Mouse (Mus musculus) R1 (cell line): Measurements from ENCODE around the gene Tmem119.

Experiments
- DNase-seq: peaks from one replicate; pipeline ENCODE4 v3.0.0-alpha.2; 2018; ENCODE audit warnings: low read depth, low spot score

Tmem119 gene

DNA sequence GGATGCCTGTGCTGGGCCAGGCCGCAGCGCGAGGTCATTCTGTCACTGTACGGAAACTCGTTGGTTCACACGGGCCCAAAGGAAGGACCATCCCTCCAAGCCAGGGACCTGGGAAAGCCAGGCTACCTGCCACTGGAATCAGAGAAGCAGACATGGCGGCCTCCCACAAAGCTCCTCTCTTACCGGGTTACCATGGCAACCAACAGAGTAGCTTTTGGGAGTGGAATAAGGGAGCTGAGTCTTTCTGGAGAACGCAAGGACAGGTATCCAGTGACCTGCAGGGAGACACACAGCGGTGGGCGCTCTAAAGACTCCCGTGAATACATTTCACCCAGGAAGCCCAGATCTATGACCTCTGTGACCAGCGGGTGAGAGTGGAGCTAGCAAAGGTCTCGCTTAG, 18.3 kb upstream of the Tmem119 start:
- DNase-seq: peak; percentile 88

DNA sequence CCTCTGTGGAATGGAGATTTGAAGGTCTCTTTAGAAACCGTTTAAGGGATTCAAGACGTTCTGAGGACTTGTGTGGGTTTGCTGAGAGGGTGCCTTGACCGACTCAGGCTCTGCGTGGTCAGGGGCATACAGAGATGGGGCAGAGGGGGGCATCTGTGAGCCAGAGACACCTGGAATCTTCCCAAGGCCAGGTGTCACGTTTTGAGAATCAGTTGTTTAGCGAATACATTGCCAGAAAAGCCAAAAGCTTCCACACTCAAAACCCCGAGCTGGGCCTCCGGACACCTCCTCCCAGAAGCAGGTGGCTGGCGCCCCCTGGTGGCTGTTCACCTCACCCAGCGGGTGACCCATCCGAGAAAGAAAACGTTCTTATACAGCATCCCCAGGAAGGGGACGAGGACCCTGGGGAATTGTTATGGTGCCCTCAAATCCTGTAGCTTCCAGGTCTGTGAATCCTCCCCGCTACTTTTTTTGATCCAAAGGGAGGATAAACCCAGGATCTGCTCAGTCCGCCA, 15.4 kb upstream of the Tmem119 start:
- peak; percentile 78 for DNase-seq

DNA sequence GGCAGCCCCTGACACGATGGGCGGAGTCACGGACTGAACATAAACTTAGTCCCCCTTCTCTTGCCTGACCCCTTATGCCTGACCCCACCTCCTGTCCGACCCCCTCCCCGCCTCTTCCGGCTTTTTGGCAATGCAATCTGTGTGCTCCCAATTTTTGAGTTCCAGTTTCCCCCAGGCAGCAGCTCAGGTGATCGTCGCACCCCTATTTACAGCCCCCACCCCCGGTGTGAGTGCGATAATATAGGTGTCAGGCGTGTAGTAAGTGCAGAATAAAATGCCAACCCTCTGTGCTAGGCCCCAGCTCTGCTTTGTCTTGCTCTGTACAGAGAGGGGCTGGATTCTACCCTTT, 14.7 kb upstream of the Tmem119 start:
- no peak for DNase-seq

DNA sequence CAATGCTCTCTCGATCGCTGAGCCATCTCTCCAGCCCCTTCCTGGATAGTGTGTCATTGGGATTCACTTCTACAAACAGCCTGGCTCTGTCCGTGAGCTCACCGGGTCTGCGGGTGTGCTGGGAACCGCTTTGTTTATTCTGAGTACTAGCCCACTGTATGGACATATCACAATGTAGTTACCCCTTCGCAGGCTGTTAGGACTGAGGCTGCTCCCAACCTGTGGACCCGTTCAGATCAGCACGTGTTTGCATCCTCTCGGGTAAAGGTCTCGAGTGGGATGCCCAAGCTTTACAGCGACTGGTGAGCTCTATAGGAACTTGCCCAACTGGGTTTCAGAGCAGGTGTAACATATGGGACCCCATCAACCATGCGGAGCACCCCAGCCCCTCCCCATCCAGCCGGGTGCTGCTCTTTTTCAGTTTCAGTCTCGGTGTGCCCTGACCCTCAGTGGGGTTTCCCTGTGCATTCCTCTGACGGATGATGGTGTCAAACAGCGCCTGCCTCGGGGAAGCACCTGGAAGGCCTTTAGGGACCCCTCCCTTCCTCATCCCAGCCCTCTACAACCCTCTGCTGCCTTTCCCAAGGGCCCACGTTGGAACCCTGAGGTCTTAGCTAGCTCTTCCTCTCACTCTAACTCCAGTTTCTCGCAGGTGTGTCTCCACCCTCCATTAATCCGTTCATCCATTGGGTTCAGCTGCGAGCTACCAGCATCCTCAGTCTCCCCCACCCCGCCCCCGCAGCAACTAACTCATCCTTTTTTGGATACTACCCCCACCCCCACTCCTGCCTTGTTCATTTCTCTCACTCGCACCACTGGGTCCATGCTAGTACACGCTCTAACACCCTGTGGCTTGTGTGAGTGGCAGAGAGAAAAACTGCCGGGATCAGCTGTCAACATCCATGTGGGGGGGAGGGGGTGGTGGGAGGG, 14.1 kb upstream of the Tmem119 start:
- no peak for DNase-seq

DNA sequence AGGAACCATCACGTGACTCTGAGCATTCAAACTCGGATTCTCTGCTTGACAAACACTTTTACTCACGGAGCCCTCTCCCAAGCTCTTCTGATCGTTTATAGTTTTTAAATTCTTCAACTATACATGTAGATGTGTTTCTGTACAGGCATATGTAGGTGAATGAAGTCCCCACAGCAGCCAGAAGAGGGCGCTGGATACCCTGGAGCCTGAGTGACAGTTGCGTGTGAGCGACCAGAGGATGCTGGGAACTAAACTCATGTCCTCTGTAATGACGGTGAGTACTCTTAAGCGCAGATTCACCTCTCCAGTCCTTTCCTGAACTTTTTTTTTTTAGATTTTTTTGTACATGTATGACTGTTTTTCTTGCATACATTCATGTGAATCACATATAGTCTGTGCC, 13.3 kb upstream of the Tmem119 start:
- peak; percentile 85 for DNase-seq

DNA sequence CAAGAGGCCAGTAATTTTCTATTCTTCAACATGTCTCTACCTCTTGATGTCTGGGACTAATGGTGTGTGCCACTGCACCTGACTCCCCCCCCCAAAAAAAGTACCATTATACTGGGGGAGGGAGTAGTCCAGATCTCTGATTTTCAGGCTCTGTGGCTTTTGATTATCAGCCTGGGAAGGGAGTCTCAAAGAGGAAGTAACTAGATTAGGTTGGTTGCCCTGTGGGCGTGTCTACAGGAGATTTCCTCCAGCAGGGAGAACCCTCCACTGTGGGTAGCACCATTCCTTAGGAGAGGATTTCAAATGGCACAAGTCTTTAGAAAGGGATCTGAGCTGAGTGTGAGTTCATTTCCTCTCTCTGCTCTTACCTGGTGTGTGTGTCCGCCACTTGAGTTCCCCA, 12.3 kb upstream of the Tmem119 start:
- no peak for DNase-seq

DNA sequence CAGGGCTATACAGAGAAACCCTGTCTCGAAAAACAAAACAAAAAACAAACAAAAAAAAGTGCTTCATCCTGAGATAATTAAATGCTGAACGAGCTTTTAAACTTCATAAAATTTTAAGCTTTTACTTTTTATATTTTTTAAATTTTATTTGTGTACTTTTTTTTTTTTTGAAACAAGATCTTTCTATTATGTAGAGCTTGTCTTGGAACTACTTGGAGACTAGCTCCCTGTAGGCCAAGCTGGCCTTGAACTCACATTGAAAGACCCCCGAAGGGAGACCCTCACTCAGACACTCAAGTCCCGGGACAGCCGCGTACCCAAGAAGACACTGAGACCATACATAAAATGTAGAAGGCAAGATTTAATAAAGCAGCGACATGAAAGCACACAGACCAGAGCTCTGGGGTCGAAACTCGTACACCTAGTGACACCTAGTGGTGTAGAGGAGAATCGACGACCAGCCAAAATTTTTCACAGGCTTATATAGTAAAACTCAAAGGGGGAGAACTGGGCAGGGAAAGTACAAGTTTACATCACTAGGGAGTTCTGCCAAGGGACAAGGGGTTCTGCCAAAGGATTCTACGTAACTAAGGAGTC, 11.6 kb upstream of the Tmem119 start:
- peak; percentile 43 for DNase-seq

DNA sequence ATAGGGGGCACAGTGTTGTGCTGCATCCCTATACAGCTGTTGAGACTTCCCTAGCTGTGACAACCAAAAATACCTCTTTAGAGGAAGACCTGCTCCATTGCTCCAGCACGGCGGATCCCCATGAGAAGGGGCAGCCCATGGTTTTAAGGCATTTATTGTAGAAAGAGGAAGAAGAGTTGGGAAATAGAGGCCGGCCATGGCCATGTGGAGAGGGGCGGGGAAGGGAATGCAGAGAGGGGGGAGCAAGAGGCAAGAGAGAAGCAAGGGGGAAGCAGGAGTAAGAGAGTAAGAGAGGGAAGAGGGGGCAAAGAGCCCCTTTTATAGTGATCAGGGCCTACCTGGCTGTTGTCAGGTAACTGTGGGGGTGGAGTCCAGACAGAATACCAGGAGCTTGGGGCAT, 9.8 kb upstream of the Tmem119 start:
- DNase-seq: no peak

DNA sequence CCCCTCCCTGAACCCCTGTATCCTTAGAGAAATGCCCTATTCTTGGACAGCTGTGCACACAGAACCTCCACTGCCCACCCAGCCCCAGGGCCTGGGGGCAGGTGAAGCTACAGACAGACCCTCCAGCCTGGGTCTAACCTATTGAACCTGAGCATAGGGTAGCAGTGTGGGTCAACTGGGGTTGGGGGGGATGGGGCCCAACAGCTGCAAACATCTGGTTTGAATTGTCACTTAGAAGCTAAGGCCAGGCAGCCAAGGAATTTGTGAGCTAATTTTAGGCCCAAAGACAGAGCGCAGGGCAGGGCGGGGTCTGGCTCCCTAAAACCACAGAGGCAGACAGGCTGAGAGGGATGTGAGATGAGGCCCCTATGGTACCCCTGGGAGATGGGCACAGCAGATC, 7.9 kb upstream of the Tmem119 start:
- DNase-seq: no peak

DNA sequence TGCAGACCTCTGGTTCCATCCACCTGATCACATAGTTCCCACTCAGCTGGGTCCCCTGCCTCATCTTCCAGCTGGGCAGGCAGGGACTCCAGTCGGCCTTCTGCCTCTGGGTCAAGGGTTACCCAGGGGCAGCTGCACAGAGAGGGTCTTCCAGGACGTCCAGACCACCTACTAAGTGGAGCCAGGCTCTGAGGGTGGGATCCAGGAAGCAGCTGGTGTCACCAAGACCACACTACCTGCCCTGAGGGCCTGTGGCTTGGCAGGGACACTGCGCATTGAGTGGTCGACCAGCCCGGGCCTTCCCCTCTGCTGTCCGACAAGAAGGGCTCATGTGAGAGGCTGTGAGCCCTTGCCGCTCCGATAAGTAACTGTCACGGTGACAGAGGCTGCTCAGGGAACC, 7.4 kb upstream of the Tmem119 start:
- no peak for DNase-seq

DNA sequence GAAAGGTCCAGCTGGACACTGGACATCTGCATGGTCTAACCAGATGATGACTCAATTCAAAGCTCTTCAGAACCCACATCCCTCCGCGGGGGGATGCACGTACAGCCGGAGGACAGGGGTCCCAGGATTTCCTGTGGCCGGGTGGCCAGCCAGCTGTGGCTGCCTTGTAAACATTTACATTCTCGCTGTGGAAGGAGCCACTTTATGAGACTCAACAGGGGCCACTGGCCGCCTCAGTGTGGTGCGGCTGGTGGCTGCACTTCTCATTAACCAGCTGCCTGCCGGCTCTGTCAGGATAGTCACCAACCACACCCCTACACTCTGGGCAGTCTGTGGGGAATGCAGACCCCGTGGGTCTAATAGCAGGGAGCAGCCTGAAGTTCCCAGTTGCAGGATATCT, 6.1 kb upstream of the Tmem119 start:
- DNase-seq: no peak

DNA sequence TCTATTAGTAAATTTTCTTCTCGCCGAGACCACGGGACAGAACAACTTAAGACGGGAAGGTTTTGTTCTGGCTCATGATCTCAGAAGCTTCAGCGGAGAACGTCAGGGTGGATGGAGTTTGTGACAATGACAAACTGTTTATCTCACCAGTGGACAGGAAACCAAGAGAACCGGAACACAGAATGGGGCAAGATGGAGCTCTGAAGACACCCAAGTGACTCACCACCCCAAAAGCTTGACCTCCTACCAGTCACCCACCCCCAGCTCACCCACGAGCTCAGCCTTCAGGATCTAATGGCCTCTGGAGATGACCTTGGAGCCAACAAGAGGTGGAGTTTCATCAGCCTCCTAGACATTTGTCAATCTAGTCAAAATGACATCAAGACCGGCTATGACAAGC, 5.0 kb upstream of the Tmem119 start:
- no peak for DNase-seq

DNA sequence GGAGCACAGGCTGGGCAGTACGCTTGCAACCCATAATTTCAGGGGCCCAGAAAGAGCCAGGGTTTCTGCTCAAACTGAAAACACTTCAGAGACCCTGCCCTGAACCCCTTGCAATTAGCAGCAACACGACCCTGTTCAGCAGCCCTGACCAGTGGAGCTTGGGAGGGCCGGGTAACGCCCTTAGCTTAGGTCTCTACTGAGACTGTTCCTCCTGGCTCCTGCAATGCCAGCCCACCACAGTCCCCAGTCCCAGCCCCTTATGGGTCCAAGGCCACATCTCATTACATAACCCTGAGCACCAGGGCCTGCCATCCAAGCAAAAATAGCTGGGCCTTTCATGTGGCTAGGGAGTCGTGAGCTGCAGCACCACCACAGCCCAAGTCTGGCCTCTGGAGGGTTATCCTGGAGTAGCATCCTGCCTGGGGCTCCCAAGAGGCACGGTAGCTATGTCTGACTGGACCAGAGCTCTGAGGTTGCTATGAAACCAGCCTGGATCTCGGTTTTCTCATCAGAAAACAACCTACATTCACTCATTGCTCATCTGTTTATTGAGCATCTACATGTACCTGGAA, 4.2 kb upstream of the Tmem119 start:
- no peak for DNase-seq

DNA sequence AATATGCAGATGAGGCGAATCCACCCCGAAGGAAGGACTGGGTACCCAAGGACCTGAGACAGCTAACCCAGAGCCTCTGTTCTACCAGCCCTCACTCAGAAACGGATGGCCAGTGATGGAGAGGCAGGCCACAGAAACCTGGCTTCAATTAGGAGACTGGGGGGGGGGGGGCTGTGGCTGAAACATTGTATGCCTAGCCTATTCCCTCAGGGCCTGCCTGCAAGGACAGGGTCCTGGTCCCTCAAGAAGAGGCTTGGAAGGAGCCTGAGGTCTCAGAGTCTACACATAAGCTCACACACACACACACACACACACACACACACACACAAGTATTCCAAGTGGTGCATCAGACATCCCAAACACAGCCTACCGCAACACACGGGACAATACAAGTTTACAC, 625 bp downstream of the Tmem119 start:
- no peak for DNase-seq

DNA sequence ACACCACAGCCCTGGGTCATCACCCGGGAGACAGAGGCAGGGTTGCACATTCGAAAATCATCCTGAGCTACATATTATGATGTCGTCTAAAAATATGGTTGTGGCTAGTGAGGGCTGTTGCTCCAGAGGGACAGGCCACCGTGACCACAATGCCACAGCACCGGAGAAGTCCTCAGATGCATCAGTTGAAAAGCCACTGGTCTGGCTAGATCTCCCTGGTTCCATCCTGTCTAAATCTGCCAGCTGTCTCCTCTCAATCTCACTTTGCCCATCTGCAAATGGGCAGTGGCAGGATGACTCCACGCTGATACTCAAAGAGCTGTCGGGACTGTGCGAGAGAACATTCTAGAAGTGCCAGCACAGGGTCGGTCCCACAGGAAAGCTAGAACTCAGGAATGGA, 1.8 kb downstream of the Tmem119 start:
- no peak for DNase-seq

DNA sequence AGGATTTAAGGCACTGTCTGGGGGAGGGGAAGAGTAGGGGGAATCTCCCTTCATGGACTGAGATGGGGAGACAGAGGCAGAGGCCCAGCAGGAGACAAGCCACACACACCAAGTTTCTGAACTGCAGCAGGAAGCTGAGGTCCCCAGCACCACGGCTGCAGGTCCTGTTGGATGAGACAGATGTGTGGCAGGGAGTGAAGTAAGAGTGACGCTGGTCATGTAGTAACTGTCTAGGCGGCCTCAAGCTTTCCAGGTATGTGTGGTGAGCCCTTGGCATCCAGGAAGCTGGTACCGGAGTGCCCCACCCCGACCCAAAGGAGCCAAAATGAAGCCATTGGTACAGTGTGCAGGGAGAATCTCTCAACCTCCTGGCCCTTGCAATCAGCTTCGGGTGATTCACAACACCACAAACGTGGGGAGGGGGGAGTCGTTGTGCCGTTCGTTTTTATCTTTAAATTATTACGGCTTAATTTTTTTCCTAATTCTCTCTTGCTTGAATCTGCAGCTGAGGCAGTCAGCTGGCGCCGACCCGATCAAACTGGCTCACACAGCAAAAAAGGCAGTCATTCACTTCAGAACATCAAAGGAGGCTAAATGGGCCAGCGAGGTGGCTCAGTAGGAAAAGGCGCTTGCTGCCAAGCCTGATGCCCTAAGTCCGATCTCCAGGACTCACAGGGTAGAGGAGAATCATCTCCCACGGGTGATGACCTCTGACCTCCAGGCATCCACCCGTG, 3.0 kb downstream of the Tmem119 start:
- no peak for DNase-seq

DNA sequence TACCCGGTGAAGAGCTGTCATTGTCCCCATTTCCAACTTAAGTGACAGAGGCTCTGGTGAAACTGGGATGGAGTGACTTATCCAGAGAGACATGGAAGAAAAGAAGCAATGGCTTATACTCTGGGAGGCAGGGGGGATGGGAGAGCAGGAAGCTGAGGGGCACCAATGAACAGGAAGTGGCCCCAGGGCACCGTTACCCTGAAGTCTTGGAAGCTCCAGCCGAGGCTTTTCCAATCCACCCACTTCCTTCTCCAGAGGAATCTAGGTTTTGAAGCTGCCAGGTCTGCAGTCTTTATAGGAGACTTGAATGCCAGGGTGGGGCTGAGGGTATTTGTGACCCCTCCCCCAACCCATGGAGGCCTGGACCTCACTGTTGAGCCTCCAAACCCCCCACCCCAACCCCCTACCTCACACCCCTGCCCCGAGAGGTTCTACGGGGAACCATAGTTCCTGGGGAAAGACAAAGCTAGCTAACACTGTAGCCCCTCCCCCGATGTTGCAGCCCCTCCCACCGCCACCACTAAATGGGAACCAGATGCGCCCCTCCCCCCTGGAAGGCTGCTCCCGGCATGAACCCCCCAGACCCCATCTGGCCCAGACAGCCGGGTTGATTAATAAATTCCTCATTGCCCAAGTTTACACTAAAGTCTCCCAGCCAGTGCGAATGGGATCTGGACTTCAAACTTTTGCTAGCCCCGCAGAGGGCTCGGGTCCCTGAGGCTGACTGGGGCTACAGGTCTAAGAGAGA, 3.7 kb downstream of the Tmem119 start:
- DNase-seq: peak; percentile 41

DNA sequence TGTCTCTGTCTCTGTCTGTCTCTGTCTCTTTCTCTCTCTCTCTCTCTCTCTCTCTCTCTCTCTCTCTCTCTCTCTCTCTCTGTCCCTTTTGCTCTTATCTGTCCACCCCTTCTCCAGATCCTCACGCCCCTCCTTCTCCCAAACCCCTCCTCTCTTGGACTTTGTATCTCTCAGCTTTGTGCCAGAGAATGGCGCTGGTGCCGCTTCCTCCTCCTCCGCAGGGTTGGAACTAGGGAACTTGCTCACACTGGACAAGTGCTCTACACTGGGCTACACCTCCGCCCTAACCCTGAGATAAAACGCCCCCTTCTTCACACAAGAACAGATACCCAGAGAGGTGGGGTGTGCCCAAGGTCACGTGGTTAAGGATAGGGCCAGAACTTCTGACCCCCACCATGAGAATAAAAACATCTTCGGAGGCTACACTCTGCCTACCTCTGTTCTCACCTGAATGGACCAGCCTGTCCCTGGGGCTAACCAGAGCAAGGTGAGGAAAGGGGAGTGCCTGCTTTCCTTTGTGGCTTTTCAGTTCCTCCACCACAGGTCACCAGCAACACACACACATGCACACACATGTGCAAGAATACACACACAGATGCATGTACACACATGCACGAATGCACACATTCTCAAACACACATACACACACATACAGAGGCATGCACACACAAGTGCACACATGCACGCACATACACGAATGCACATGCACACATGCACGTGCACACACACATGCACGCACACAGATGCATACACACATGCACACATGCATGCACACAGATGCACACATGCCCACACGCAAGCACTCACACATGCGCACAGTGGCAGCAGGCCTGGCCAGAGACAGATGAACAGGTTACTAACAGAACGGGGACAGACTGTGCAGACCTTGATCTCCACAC, 8.9 kb downstream of the Tmem119 start:
- no peak for DNase-seq

DNA sequence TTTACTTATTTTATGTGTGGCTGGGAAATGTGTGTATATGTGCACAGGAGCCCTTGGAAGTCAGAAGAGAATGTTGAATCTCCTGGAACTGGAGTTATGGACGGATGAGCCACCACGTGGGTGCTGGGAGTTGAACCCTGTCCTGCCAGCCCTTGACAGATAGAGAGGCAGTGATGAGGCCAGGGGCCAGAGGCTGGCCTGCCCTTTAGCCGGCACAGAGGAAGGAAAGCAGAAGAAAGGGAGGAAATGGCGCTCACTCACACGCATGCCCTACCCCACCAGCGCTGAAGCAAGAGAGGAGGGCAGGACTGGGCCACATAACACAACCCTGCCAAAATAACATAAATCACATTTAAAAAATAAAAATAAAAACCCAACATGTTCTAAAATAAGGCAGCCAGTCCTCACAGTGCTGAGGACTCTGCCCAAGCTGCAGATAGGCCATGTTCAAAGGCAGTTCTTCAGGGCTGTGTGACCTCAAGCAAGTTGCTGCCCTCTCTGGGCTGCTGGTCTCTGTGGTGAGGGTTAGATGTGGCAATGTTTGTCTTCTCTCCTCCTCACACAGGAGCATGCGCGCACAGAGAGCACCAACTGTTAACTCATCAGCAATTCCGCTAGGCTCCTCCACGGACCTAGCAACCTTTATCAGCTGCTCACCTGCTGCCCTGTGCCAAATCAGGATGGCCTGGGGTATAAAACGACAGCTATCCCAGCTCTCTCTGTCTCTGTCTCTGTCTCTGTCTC, 9.7 kb downstream of the Tmem119 start:
- DNase-seq: no peak
